Mouse (Mus musculus): ENCODE data around the gene Hist1h4k.
A peak's percentile ranks its signal among the peaks of the same experiment; 100 is the strongest.

The Hist1h4k gene

DNA sequence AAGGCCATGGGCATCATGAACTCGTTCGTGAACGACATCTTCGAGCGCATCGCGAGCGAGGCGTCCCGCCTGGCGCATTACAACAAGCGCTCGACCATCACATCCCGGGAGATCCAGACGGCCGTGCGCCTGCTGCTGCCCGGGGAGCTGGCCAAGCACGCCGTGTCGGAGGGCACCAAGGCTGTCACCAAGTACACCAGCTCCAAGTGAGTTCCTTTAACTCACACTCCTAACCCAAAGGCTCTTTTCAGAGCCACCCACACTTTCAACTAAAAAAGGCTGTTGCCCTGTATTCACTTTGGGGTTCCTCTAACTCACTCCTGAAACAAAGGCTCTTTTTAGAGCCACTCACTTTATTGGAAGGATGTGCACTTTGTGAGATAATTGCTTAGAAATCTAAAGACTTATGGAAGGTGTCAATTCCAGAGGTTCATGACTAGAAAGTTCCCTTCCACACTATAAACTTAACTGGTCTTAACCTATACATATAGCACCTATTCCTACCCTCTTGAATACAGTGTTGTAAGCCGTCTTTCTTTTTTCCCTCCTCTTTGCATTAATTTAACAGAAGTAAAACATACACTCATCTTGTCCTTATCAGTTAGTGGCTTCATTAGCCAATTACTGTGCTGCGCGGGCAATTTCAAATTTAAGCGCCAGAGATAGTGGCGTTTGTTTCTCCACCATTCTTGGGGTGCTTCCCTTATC is 4.1 kb upstream of the Hist1h4k start:
- peak; percentile 76 for DNase-seq (ENCODE audit: low read depth, low spot score)

DNA sequence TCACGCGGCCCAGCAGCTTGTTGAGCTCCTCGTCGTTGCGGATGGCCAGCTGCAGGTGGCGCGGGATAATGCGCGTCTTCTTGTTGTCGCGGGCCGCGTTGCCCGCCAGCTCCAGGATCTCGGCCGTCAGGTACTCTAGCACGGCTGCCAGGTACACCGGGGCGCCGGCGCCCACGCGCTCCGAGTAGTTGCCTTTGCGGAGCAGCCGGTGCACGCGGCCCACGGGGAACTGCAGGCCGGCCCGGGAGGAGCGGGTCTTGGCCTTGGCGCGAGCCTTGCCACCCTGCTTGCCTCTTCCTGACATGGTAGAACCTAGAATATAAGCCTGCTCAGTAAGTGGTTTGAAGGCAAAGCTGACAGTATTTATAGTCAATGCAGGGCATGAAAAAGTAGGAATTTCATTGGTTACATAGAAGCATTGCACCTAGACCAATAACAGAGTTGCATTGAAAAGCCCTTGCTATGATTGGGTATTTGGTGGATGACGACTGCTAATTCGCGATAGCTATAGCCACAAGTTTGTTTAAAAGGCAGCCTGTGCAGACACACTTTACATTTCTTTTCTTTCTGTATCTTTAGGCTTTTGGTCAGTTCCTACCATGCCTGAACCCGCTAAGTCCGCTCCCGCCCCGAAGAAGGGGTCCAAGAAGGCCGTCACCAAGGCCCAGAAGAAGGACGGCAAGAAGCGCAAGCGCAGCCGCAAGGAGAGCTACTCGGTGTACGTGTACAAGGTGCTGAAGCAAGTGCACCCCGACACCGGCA is 3.4 kb upstream of the Hist1h4k start, which contains the start of the genes Hist1h2ak and Hist1h2bn:
TSS of gene Hist1h2ak (minus strand) at position 304 of the 762 bp plus-strand sequence.
TSS of gene Hist1h2bn (plus strand) at position 600 of the 762 bp plus-strand sequence.
- peak; percentile 95 for DNase-seq (ENCODE audit: low read depth, low spot score)

DNA sequence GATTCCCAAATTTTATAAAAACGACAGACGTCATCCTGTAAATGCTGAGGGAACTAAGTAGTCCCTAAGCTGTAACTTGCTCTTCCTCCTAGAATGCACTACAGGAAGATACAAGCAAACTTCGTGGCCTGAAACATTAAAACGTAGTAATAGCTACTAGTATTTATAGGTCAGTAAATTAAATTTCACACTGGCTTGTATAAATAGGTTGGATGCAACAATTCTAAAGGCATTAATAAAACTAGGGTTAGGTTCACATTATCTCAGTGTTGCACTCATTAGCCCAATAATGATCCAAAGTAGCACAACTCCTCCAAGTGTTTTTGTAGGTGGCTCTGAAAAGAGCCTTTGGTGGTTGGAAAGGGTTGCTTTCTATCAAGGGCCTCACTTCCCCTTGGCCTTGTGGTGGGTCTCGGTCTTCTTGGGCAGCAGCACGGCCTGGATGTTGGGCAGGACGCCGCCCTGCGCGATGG is 2.8 kb upstream of the Hist1h4k start:
- DNase-seq (ENCODE audit: low read depth, low spot score), result peak; percentile 77

DNA sequence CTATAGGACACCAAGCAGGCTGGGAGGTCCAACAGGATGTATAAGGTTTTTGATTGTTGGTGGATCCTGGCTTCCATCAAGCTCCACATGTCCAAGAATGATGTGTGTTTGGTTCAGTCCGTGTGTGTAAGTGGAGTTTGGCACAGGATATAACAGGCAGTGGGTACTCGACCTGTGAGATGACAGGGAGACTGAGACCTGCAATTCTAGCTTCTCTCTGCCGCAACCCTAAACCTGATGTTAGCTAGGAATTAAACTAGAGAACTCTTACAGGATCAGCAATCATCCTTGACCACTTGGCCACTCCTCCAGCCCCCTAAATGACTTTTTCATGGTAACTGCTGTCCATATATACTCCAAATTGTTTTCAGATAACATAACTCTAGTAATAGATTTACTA is 2.1 kb upstream of the Hist1h4k start:
- peak; percentile 48 for DNase-seq (ENCODE audit: low read depth, low spot score)

DNA sequence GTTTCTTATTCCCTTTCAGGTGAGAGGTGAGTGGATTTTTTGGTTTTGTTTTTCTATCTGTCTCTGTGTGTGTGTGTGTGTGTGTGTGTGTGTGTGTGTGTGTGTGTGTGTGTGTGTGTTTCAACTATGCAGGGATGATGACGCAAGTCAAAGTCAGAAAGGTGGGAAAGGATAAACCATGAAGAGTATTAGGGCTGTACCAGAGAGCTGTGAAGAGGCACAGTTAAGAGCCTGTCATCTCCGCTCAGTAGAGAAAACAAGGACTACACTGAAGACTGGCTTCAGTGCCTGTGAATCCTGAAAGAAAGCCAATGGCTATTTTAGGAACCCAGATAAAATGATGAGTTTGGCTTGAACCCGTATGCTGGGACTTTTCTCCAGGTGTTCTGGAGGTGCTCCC is 1.5 kb upstream of the Hist1h4k start:
- DNase-seq (ENCODE audit: low read depth, low spot score), result no peak

DNA sequence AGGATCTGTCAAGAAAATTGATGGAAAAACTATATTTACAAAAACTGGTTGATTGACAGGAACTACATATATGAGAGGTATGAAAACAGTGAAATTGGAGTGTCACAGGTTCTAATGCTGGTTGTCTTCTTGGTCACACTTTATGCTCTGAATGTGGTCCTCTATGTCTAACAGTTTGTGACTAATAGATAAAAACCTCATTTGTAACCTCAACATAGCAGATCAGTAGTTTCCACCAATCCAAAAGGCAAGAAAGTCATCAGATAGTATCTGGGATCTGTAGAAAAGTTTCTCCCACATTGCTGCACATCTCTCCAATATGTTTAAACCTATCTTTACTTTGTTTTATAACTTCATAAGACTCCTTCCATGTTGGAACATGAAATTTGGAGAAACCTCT is 1.1 kb upstream of the Hist1h4k start:
- DNase-seq (ENCODE audit: low read depth, low spot score), result peak; percentile 29

DNA sequence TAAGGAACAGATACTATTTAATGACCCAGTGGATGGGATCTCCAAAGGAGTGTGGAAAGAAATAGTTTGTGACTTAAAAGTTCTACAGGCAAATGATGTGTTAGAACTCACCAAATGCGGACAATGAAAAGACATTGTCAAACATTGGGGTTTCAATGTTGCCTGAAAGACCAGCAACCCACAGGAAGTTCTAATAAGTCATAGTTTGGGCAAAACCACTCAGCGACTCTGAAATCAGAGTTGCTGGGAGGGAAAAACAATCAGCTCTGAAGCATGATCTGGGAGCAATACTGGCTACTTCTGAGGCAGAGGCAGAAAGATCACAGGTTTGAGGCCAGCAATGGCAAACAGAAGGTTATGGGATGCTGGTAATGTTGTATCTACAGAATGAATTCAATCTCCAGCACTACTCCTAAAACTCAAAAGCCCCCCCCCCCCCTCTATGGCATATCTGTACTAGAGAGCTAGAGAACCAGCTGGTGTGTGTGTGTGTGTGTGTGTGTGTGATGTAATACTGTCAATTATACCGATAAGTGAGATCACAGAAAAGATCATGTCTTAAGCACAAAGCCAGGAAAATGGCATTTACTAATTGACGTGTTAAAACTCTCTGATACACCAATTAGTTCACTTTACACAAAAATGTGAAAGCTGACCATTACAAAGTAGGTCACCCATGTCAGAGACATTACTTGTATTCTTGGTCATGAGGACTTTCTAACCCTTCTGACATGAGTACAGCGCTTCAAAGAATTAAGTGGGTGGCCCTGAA is 732 bp downstream of the Hist1h4k start:
- peak; percentile 72 for DNase-seq (ENCODE audit: low read depth, low spot score)

DNA sequence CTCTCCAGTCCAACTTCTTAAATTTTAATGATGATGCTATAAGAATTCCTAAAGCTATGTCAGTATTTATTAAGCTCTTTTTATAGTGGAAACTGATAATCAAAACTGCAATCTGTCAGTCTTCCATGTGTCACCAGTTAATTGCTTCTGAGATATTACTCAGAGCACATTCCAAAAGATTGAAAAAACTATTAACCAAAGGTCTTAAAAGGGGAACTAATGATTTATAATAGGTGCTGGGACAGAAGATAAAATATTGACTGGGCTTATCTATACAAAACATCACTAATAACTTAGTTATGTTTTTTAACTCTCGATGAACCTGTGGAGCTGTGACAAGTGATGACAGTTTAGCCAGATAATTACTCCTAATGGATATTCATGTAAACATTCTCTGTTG is 5.3 kb downstream of the Hist1h4k start:
- no peak for DNase-seq (ENCODE audit: low read depth, low spot score)

DNA sequence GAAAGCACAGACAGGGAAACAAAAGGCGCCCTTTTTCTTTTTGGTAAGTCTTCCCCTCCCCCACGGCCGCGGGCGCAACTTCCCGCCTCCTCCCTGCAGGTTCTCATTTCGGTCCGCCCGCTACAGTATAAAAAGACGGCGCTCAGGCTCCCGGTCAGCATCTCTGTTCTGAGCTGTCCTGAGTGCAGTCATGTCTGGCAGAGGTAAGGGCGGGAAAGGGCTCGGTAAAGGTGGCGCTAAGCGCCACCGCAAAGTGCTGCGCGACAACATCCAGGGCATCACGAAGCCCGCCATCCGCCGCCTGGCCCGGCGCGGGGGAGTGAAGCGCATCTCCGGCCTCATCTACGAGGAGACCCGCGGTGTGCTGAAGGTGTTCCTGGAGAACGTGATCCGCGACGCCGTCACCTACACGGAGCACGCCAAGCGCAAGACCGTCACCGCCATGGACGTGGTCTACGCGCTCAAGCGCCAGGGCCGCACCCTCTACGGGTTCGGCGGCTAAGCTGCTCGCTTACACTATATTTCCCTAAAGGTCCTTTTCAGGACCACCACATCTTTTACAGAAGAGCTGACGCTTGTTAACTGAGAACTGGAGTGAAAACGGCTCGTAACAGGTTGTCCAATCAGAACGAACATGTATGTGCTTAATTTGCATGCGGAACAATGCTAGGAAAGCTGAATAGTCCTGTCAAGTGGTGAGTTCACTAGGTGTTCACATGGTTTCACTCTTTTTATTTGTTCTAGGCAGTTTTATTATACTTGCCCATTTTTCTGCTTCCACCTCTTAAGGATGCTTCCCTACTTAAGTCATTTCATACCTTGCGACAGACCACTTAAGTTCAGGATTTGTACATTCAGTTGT is 15.2 kb downstream of the Hist1h4k start, which contains the start of gene Hist1h4j:
TSS of gene Hist1h4j (plus strand) at position 159 of the 862 bp plus-strand sequence.
- peak; percentile 94 for DNase-seq (ENCODE audit: low read depth, low spot score)

DNA sequence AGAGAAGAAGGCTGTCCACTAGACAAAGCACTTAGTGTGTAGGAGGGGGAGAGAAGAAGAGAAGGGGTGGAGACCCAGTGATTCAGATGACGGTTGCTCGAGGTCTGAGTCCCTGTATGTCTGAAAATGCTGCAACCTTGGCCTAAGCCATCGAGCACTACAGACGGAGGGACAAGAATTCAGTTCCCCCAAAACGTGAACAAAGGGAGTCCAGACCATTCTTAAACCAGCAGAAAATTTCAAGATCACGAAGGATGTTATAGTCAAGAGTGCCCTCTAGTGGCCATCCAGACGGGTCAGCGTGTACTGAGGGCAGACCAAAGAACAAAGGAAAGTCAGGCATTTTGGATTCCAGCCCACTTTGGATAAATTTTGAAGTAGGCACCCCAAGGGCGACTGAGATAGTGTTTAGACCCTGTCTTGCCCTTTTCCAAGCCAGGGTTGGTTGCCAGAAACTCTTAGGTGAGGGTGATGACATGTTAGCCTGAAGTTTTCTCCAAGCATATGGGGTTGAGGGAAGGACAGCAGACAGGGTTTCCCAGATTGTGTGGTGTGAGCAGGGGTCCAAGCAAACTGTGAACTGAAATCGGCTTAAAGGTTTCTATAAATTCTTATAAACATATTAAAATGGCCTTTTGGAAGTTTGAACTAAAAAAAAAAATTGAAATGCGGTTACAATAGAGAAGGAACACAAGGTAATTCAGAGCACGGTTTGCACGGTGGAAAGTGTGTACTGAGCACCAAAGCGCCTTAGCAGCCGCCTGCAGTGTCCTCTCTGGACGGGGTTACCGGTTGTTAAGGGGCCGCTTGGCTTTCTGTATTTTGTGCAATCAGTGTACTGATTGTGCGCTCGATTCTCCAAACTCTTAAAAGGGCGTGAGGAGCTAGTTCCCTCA is 16.0 kb downstream of the Hist1h4k start:
- DNase-seq (ENCODE audit: low read depth, low spot score), result peak; percentile 90

DNA sequence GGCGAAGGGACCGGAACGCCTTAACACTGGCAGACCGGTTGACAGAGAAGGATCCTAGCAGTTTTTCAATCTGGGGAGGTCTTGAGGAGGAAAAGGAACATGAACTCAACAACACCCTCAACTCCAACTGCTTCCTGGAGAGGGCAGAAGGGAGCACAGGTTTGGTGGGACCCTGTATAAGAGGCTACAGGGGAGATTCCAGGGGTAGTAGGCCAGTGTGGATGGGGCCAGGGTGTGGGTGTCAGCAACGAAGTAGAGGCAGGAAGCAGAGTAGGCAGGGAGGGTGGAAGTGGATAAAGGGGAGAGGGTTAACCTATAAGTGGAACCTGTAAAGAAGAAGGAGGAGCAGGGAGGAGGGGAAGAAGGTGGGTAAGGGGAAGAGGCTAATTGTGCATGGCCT is 16.8 kb downstream of the Hist1h4k start:
- DNase-seq (ENCODE audit: low read depth, low spot score), result peak; percentile 48

DNA sequence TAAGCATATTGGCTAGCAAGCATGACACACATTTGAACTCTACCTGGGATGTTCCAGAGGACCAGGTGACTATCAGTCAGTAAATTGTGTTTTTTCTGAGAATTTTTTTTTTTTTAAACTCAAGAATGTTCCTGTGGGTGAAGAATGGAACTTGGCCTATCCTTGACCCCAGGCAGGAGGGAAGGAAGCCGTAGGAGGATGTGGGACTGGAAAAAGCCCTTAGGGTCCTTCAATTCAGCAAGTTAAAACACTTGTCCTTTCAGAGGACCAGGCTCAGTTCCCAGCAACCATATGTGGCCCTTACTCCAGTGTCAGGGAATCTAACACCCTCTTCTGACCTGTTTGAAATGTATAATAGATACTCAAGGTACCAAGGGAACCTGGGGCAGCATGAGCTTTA is 20.8 kb downstream of the Hist1h4k start:
- DNase-seq (ENCODE audit: low read depth, low spot score), result no peak

DNA sequence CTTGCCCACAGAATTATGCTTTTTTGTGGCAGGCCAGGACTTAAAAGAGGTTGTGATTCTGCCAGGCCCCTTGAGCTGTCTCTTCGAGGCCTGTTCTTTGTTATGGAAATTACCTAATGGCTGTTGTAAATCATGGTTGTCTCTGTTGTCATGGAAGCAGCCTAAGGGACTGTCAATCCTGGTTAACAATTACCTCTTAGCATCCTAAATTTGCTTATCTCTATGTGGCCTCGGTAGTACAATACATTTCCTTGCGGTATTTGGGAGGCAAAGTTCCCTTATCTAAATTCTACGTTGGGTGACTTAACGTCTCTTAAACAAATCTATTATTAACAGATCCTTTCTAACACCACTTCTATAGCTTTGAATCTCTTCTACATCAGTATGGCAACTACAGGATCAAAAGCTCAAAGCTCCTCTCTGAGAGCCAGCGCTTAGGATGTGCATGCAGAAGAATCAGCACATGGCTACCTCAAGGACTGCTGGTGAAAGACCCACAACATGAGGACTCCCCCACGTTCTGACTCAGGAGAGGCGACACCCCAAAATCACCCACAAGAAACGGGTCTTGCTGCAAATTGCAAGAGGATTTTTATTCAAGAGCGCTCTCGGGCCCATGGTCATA is 22.2 kb downstream of the Hist1h4k start:
- DNase-seq (ENCODE audit: low read depth, low spot score), result no peak

DNA sequence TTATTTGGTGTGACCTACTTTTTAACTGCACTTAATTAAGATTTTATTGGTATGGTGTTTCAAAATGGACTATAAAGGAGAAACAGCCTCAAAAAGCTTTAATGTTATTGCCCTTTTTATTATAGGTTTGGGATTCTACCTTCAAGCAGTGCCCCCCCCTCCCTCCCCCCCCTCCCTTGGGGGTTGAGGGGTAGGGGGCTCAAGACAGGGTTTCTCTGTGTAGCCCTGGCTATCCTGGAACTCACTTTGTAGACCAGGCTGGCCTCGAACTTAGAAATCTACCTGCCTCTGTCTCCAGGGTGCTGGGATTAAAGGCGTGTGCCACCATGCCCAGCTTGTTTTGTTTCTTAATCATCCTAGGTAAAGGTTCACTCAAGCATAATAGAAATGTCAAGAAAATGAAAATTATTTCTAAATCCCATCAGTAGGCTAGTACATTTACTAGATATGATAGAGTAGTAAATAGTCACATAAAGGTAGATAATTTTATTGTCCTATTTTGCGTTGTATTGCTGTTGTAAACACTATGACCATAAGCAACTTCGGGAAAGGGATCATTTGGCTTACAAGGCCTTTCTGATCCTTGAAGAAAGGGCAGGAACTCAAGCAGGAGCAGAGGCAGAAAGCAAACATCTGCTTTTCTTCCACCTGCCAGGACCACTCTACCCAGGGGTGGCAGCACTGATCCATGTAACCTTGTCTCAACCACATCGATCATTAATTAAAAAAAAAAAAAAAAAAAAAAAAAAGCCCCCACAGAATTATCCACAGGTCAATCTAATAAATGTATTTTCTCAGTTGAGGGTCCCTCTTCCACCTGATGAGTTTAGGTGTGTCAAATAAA is 27.1 kb downstream of the Hist1h4k start:
- DNase-seq (ENCODE audit: low read depth, low spot score), result peak; percentile 55

DNA sequence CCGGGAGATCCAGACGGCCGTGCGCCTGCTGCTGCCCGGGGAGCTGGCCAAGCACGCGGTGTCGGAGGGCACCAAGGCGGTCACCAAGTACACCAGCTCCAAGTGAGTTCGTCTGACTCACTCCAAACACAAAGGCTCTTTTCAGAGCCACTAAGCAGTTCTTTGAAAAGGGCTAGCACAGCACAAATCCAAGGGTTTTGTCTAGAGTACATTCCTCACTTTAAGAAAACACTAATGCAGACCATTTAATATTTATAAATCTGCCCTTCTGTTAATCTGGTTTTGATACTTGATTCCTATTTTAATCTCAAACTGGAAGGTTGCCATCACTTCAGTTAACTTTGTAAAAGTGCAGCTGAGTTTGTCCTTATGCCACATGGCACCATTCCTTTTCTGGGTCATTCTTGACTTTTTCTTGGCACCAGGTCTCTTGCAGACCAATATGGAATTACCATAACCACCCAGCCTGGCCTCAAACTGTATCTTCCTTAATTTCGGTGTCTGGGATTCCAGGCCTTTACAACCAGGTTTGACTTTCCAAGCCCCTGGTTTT is 27.9 kb downstream of the Hist1h4k start:
- DNase-seq (ENCODE audit: low read depth, low spot score), result no peak

DNA sequence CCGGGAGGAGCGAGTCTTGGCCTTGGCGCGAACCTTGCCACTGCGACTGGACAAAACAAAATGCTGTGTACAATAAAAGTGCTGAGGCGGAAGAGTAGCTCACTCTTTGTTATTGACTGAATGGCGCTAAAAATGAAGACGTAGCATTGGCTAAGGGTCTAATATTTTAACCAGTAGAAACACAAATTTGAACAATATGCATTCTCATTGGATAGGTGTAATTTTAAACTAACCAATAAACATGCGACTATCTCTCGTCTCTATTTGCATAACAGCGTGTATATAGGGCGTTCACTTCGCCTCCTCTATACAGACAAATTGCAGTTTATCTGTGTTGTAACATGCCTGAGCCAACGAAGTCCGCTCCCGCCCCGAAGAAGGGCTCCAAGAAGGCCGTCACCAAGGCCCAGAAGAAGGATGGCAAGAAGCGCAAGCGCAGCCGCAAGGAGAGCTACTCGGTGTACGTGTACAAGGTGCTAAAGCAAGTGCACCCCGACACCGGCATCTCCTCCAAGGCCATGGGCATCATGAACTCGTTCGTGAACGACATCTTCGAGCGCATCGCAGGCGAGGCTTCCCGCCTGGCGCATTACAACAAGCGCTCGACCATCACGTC is 28.4 kb downstream of the Hist1h4k start, which contains the start of gene Hist1h2bm:
TSS of gene Hist1h2bm (plus strand) at position 288 of the 616 bp plus-strand sequence.
- DNase-seq (ENCODE audit: low read depth, low spot score), result peak; percentile 94

DNA sequence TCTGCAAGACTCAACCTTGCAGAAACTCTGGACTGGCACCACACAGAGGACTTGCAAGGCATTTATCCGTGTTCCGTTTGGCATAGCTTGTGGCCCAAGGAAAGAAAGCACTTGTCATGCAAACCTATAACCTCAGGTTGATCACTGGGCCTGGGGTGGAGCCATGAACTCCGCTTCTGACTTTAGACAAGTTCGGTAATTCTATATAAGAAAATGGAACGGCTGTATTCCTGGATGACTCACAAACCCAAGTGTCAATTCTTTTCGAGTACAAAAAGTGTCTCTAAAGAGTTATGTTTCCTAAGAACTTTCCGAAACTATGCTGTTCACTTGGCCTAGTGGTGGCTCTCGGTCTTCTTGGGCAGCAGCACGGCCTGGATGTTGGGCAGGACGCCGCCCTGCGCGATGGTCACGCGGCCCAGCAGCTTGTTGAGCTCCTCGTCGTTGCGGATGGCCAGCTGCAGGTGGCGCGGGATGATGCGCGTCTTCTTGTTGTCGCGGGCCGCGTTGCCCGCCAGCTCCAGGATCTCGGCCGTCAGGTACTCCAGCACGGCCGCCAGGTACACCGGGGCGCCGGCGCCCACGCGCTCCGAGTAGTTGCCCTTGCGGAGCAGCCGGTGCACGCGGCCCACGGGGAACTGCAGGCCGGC is 29.1 kb downstream of the Hist1h4k start:
- DNase-seq (ENCODE audit: low read depth, low spot score), result peak; percentile 77

All from A20 (cell line).